Mouse (Mus musculus): ENCODE measurements at regions not wholly inside any gene's neighbourhood (a gene's known extent, or its start where the extent isn't known, plus 50 kb on each side); places are given as distances from the start of the nearest gene placed in this dataset.

DNA sequence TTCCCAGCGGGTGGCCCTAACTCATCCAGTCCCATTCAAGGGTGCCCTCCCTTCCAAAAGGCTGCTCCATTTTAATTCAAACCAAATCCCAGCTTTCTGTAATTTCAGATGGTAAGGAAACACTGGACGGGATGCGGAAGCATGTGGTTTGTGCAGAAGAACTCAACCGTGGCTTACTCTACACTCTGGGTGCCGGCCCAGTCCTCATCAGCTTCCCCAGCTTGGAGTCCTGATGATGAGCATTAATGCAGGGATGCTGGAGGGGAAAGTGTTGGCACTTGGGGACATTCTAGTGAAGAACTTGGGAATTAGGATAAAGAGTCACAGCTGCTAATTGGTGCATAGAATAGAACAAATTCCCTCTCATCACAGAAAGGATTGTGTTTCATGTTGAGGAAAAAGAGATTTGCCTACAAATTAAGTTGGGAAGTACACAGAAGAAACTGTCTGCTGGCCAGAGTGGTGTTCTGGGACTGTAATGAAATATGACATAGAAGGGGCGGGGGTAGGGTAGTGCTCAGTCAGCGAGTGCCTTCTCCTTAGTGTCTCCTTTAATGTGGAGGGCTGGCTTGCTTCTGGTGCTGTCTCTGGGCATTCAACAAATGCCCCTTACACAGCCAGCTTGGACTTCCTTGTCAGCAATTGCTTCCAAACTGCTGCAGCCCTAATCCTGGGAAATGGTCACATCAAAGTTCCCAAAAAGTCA lies 285.0 kb upstream of the Bmper start:
- H3K4me3 ChIP-seq (ENCODE audit: insufficient read depth, low read length), result no peak overlapping the region
- no peak overlapping the region for H3K27ac ChIP-seq (ENCODE audit: insufficient read depth, low read length)
- no peaks in the 10 kb centered on the region for H3K4me1 ChIP-seq (ENCODE audit: control insufficient read depth, insufficient read depth, low read length)
- no peak for TF ChIP-seq CTCF (IDR thresholded peaks at IDR 0.05; ENCODE audit: borderline replicate concordance, insufficient read depth, low read length)
- no peak for TF ChIP-seq POLR2A (IDR thresholded peaks at IDR 0.05; ENCODE audit: low read depth, low read length)

DNA sequence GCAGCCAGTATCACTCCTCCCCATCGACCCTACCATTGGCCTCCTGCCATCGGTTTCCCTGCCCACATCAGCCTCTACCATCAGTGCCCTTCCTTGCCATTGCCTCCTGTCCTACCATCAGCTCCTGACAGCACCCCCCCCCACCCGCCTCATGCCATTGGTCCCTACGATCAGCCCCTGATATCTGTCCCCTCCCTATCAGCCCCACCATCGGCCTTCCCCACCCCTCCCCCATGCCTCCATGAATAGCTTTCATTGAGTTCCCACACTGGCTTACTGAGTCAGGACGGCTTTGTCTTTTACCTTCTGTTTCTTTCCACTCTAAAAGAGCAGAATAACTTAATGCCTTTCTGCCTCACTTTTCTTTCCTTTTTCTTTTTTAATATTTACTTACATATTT lies 277.9 kb upstream of the Bmper start:
- TF ChIP-seq POLR2A (IDR thresholded peaks at IDR 0.05; ENCODE audit: low read depth, low read length), result no peak
- no peak for TF ChIP-seq CTCF (IDR thresholded peaks at IDR 0.05; ENCODE audit: borderline replicate concordance, insufficient read depth, low read length)

DNA sequence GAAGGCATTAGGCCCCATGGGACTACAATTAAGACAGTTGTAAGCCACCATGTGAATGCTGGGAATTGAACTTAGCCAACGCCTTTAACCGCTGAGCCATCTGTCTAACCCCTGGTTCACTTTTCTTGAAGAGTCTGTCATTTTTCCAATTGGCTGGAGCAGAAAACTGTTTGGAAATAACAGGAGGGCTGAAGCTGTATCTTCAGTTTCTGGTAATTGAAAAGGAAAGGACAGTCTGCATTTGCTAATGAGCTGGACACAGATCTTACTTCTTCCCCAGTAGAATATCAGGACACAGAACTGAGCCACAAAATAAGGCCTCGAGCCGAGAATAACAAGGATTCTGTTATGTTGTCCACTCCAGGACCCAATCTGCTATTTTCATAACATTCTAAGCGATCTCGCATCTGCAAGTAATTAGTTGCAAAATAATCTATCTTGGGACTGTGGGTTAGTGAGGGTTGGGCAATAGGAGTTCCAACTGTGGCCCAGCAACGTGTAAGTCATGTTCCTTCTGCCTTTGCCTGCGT lies 277.4 kb upstream of the Bmper start:
- H3K4me3 ChIP-seq (ENCODE audit: insufficient read depth, low read length), result no peak overlapping the region
- TF ChIP-seq POLR2A (IDR thresholded peaks at IDR 0.05; ENCODE audit: low read depth, low read length) (no peak), CTCF (IDR thresholded peaks at IDR 0.05; ENCODE audit: borderline replicate concordance, insufficient read depth, low read length) (no peak)
- H3K4me1 ChIP-seq (ENCODE audit: control insufficient read depth, insufficient read depth, low read length), result no peaks in the 10 kb centered on the region
- no peak overlapping the region for H3K27ac ChIP-seq (ENCODE audit: insufficient read depth, low read length)

More for the DNA sequence above, 277.9 kb upstream of the Bmper start:
- Histone ChIP-seq H3K4me1 (ENCODE audit: control insufficient read depth, insufficient read depth, low read length) (no peaks in the 10 kb centered on the region), H3K4me3 (ENCODE audit: insufficient read depth, low read length) (no peak overlapping the region), H3K27ac (ENCODE audit: insufficient read depth, low read length) (no peak overlapping the region)

DNA sequence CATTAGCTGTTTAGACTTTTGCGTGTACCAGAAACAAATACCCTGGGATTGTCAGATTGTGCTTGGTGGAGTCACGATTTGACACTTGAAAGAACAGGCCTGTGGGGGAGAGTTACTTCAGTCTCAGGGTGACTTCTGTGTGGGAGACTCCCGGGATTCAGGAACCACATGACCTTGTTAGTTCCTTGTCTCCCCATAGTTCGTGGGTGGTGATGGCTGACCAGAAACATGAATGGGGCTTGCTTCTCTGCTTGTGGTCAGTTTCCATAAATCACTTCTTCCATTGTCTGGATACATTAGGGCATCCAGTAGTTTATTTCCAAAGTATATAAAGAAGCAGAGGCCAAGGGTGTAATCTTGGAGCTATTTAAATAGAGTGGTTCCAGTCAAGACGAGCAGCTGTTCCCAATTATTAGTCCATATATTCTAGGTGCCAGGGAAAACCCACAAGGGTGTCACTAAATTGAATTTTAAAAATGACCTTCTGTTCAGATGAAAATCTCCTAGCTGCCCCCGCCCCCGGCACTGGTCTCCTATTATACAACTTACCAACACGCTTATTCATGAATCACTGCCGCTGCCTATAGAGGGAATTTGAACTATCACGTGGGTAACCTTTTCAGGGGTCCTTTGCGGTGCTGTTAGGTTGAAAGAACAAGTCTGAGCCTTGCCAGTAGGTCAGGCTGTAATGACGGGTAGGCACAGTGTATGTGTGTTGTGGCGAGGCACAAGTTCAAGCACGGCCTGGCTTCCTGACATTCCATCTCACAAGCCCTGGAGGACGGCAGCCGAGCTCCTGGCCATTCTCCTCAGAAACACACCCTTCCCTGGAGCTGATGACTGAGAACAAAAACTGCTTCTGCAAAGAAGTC lies 270.1 kb upstream of the Bmper start:
- Histone ChIP-seq H3K27ac (ENCODE audit: insufficient read depth, low read length) (peak overlapping the region; percentile 5; the same call in 1 of the 2 replicates), H3K4me3 (ENCODE audit: insufficient read depth, low read length) (no peak overlapping the region), H3K4me1 (ENCODE audit: control insufficient read depth, insufficient read depth, low read length) (no peaks in the 10 kb centered on the region)
- TF ChIP-seq POLR2A (IDR thresholded peaks at IDR 0.05; ENCODE audit: low read depth, low read length) (no peak), CTCF (IDR thresholded peaks at IDR 0.05; ENCODE audit: borderline replicate concordance, insufficient read depth, low read length) (no peak)

DNA sequence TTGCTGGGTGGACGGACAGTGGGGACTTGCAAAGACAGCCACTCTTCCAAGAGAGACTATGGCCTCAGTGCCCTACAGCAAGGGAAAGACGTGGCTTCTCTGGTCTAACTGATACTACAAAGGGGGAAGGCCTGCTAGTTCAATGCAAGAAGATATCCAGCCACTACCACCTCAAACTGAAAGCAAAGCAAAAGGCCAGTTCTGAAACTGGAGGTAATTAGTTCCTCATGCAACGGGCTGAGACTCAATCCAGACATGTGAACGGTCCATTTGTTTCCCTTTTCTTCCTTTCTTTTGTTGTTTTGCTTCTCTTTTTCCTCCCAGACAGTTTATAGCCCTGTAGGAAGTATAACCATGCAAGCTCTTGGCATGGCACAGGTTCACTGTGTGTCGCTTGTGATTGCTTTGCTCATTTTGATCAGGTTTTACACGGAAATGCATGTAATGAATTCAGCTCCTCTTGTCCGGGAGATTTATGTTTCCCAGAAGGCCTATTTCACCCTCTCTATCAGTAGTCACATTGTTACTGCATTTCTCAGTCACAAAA lies 260.5 kb upstream of the Bmper start:
- no peak for TF ChIP-seq POLR2A (IDR thresholded peaks at IDR 0.05; ENCODE audit: low read depth, low read length)
- no peak for TF ChIP-seq CTCF (IDR thresholded peaks at IDR 0.05; ENCODE audit: borderline replicate concordance, insufficient read depth, low read length)
- Histone ChIP-seq H3K4me3 (ENCODE audit: insufficient read depth, low read length) (no peak overlapping the region), H3K4me1 (ENCODE audit: control insufficient read depth, insufficient read depth, low read length) (no peaks in the 10 kb centered on the region), H3K27ac (ENCODE audit: insufficient read depth, low read length) (no peak overlapping the region)

DNA sequence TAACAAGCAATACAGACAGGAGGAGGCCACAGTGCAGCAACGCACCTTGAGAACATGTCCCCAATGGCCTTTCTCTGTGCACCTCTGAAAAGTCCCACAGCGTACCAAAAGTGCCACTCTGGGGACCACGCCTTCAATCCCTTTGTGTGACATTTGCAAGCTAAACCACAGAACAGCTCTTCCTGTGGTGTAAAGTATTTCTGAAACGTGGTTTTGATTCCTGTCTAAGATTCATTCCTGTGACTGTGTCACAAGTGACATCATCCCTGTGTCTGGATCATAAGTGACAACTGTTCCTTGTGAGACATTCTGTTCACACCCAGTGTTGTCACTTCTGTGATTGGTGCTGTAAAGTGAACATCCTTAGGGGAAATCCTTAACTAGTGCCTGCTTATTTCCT lies 251.6 kb upstream of the Bmper start:
- TF ChIP-seq CTCF (IDR thresholded peaks at IDR 0.05; ENCODE audit: borderline replicate concordance, insufficient read depth, low read length) (no peak), POLR2A (IDR thresholded peaks at IDR 0.05; ENCODE audit: low read depth, low read length) (no peak)
- Histone ChIP-seq H3K27ac (ENCODE audit: insufficient read depth, low read length) (no peak overlapping the region), H3K4me1 (ENCODE audit: control insufficient read depth, insufficient read depth, low read length) (no peaks in the 10 kb centered on the region), H3K4me3 (ENCODE audit: insufficient read depth, low read length) (no peak overlapping the region)

DNA sequence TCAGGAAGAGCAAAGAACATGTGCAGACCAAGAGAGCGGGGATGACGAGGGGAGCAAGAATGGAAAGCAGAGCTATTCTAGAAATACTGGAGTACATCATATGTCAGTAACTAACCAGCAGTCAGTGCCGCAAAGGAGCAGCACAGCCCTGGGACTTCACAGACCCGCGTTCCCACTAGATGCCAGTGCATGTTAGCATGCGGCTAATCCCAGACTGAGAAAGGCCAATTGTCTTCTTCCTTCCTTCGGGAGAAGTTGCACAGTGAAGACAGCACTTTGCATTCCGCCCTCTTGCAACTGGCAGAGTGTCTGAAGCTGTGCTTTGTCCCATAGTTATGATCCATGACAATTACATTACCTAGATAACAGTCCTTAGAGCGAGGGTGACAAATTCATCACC lies 246.1 kb upstream of the Bmper start:
- Histone ChIP-seq H3K4me3 (ENCODE audit: insufficient read depth, low read length) (no peak overlapping the region), H3K27ac (ENCODE audit: insufficient read depth, low read length) (no peak overlapping the region), H3K4me1 (ENCODE audit: control insufficient read depth, insufficient read depth, low read length) (no peaks in the 10 kb centered on the region)
- TF ChIP-seq POLR2A (IDR thresholded peaks at IDR 0.05; ENCODE audit: low read depth, low read length) (no peak), CTCF (IDR thresholded peaks at IDR 0.05; ENCODE audit: borderline replicate concordance, insufficient read depth, low read length) (no peak)

DNA sequence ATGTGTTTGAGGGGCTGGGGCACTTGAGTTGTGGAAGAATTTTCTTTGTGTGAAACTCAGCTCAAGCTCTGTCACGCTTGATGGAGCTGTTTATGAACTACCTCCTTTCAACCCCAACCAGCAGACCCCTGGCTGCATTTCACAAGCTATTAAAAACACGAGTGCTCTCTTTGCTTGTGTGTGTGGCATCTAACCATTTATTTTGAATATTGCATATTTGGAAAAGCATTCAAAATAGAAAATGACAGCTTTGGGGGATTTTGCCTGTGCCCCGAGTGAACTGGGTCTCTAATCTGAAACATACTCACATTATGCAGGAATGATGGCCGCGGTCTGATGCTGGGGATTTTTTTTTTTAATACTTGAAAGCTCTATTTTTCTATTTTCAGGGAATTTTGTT lies 243.2 kb upstream of the Bmper start:
- Histone ChIP-seq H3K27ac (ENCODE audit: insufficient read depth, low read length) (no peak overlapping the region), H3K4me3 (ENCODE audit: insufficient read depth, low read length) (no peak overlapping the region), H3K4me1 (ENCODE audit: control insufficient read depth, insufficient read depth, low read length) (no peaks in the 10 kb centered on the region)
- TF ChIP-seq CTCF (IDR thresholded peaks at IDR 0.05; ENCODE audit: borderline replicate concordance, insufficient read depth, low read length) (no peak), POLR2A (IDR thresholded peaks at IDR 0.05; ENCODE audit: low read depth, low read length) (no peak)

DNA sequence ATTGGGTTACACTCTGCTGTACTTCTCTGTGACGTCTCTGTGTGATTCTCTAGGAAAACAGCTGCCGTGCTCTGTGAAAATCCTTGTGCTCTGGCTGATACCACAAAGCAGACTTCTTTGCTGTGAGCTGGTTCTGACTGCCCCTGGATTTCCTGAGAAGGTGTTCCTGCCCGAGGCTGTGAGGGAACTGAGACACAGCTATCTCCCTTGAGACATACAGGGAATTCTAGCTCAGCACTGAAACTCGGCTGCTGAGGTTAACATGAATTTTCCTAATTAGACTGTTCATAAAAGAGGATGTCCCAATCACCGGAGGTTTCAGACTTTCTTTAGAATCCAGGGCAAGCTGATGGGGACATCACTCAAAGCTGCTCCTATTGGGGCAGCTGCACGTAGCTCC lies 233.4 kb upstream of the Bmper start:
- H3K4me1 ChIP-seq (ENCODE audit: control insufficient read depth, insufficient read depth, low read length), result no peaks in the 10 kb centered on the region
- no peak overlapping the region for H3K4me3 ChIP-seq (ENCODE audit: insufficient read depth, low read length)
- TF ChIP-seq POLR2A (IDR thresholded peaks at IDR 0.05; ENCODE audit: low read depth, low read length), result no peak
- TF ChIP-seq CTCF (IDR thresholded peaks at IDR 0.05; ENCODE audit: borderline replicate concordance, insufficient read depth, low read length), result no peak
- no peak overlapping the region for H3K27ac ChIP-seq (ENCODE audit: insufficient read depth, low read length)
